Mouse (Mus musculus) stomach, postnatal 0 days (tissue): ENCODE data around the gene Erf.

Experiments
- CTCF ChIP-seq: IDR thresholded peaks from 2 replicates; pipeline ENCODE4 v1.5.1; 2016; ENCODE audit warnings: antibody characterized with exemption, low read depth, mild to moderate bottlenecking, moderate library complexity
- EP300 ChIP-seq: optimal IDR thresholded peaks from 2 replicates; pipeline ENCODE3; 2016; ENCODE audit warnings: antibody characterized with exemption

DNA sequence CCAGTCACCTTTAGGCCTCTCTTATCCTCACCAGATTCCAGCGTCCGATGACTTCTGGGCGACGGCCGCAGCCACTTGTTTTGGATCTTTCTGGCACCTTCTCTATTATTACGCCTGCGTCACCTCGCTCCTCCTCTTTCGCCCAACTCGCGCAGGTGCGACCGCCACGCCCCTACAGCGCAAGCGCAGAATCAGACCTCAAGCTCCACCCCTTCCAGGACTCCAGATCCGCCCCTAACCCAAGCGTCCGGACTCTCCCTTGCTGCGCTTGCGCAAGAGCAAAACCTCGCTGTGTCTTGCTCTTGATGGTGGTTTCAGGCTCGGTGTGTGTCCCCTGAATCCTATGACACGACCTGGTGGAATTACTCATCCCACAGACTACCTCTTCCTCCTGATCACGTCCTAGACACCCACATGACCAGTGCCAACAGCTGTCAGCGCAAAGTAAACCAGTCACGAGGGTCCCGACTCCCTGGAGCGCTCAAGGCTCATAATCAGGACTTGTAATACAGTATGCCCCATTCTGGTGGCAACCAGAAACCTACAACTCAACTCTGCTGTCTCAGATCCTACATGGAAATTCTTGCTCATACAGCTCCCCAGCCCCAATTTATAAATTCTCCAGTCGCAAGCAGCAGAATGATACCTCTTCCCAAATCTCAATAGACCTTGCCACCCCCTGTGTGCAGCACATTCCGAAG is 30.7 kb downstream of the Erf start:
- no peak for TF ChIP-seq CTCF
- no peak for TF ChIP-seq EP300
